Mouse (Mus musculus) liver, postnatal 0 days (tissue): ENCODE results near the gene Tmem86a. TPM values are rescaled to one million over a fixed set of nuclear protein-coding genes. Genes with fewer than 3 reads are reported as not detected.

Experiments used
- ATAC-seq: fragments of 200-750 bp; cut with Nextera tagmentation; 2 replicates; pipeline ENCODE4 v1.8.0; 2017; ENCODE audit warnings: mild to moderate bottlenecking, moderate library complexity
- DNase-seq: peaks from one replicate; pipeline ENCODE4 v3.0.0-alpha.2; 2016
- H3K27ac ChIP-seq: fragments of 300-500 bp; sonication (generic); 2 replicates; pipeline ENCODE4 v1.5.1; 2014; ENCODE audit warnings: antibody characterized with exemption, moderate library complexity, mild to moderate bottlenecking, low read depth
- H3K27me3 ChIP-seq: fragments of 300-500 bp; sonication (generic); 2 replicates; pipeline ENCODE4 v1.6.1; 2014; ENCODE audit warnings: low read length, control low read depth, mixed read lengths; ENCODE audit not compliant: insufficient read depth
- H3K36me3 ChIP-seq: fragments of 300-500 bp; sonication (generic); replicated peaks from 2 replicates; pipeline ENCODE4 v1.6.1; 2014; ENCODE audit warnings: mild to moderate bottlenecking, control low read depth, low read length, moderate library complexity, mixed read lengths; ENCODE audit not compliant: insufficient read depth
- H3K4me1 ChIP-seq: fragments of 300-500 bp; sonication (generic); 2 replicates; pipeline ENCODE4 v1.6.1; 2014; ENCODE audit warnings: antibody characterized with exemption, mild to moderate bottlenecking, control low read depth; ENCODE audit not compliant: insufficient read depth
- H3K4me2 ChIP-seq: fragments of 300-500 bp; sonication (generic); 2 replicates; pipeline ENCODE4 v1.6.1; 2014; ENCODE audit warnings: low read depth, mild to moderate bottlenecking, low read length, moderate library complexity, mixed read lengths
- H3K4me3 ChIP-seq: fragments of 300-500 bp; sonication (generic); 2 replicates; pipeline ENCODE4 v1.5.1; 2014; ENCODE audit warnings: low read depth, low read length
- H3K9ac ChIP-seq: fragments of 300-500 bp; sonication (generic); replicated peaks from 2 replicates; pipeline ENCODE4 v1.6.1; 2014; ENCODE audit warnings: mild to moderate bottlenecking, moderate library complexity
- H3K9me3 ChIP-seq: fragments of 300-500 bp; sonication (generic); 2 replicates; pipeline ENCODE4 v1.6.1; 2016; ENCODE audit warnings: mild to moderate bottlenecking, control low read depth, low read length, mixed read lengths
- CTCF ChIP-seq: sonication (generic); IDR thresholded peaks from 2 replicates; pipeline ENCODE4 v1.5.1; 2016; ENCODE audit warnings: antibody characterized with exemption, low read depth
- EP300 ChIP-seq: IDR thresholded peaks from 2 replicates; pipeline ENCODE4 v1.6.1; 2016; ENCODE audit warnings: antibody characterized with exemption, low read depth, mild to moderate bottlenecking
- WGBS: fragments of 180-500 bp; shearing (Covaris S2); extraction: QIAGEN DNeasy Blood & Tissue Kit; methylation state at CpG from one replicate; pipeline ENCODE4 v1.1.7; 2014; ENCODE audit not compliant: insufficient replicate concordance; 5-methylcytosine and 5-hydroxymethylcytosine counted together
- polyA plus RNA-seq: library from polyadenylated mRNA; unstranded; fragments of >200 nt; fragmentation: Nextera tagmentation; extraction: Ambion mirVana; gene quantifications from 2 replicates; pipeline ENCODE4 v1.2.1, GENCODE M21; 2015

Gene Tmem86a
- polyA plus RNA-seq, 1 experiment from 2014 or later, result 35.6 TPM

- H3K4me3 ChIP-seq, result no peak overlapping the region
- TF ChIP-seq EP300 (no peak), CTCF (no peak)
- 22% methylated on average over 3 of the region's 3 CpGs for WGBS
- H3K27ac ChIP-seq, result peak overlapping the region; percentile 97
- no peak for ATAC-seq
- H3K36me3 ChIP-seq, result peaks cover 5% of the 10 kb centered on the region
- DNase-seq, result peak; percentile 49
- H3K27me3 ChIP-seq, result no peaks in the 10 kb centered on the region
- H3K9ac ChIP-seq, result peak overlapping the region; percentile 32; the same call in 1 of the 2 replicates
- H3K4me2 ChIP-seq, result peak overlapping the region; percentile 90
- H3K4me1 ChIP-seq, result peaks cover 40% of the 10 kb centered on the region
- H3K9me3 ChIP-seq, result no peaks in the 10 kb centered on the region
These were observed 1.9 kb downstream of the Tmem86a start for GRCm38 (mm10) chr7:47052276-47052675.

GRCm38 (mm10) chr7:47053287-47053686, 2.9 kb downstream of the Tmem86a start:
- DNase-seq, result peak; percentile 45
- peaks cover 5% of the 10 kb centered on the region for H3K36me3 ChIP-seq
- H3K4me1 ChIP-seq, result peaks cover 40% of the 10 kb centered on the region
- no peaks in the 10 kb centered on the region for H3K27me3 ChIP-seq
- no peak for ATAC-seq
- no peak for TF ChIP-seq EP300
- no peak for TF ChIP-seq CTCF
- no peak overlapping the region for H3K27ac ChIP-seq
- H3K9me3 ChIP-seq, result no peaks in the 10 kb centered on the region
- H3K9ac ChIP-seq, result no peak overlapping the region
- no peak overlapping the region for H3K4me3 ChIP-seq
- peak overlapping the region; percentile 90; the same call in 1 of the 2 replicates for H3K4me2 ChIP-seq
- WGBS, result 80% methylated on average over 15 of the region's 15 CpGs

- H3K4me3 ChIP-seq, result no peak overlapping the region
- no peaks in the 10 kb centered on the region for H3K27me3 ChIP-seq
- WGBS, result 65% methylated on average over 2 of the region's 2 CpGs
- H3K36me3 ChIP-seq, result peaks cover 5% of the 10 kb centered on the region
- TF ChIP-seq CTCF (no peak), EP300 (no peak)
- H3K27ac ChIP-seq, result no peak overlapping the region
- H3K4me1 ChIP-seq, result peaks cover 46% of the 10 kb centered on the region
- H3K4me2 ChIP-seq, result no peak overlapping the region
- H3K9ac ChIP-seq, result no peak overlapping the region
- DNase-seq, result no peak
- no peak for ATAC-seq
- no peaks in the 10 kb centered on the region for H3K9me3 ChIP-seq
These were observed 4.3 kb downstream of the Tmem86a start for GRCm38 (mm10) chr7:47054666-47055065.

- DNase-seq (peak; percentile 26), ATAC-seq (peak; percentile 10; the same call in 1 of the 2 replicates)
- no peaks in the 10 kb centered on the region for H3K9me3 ChIP-seq
- TF ChIP-seq CTCF (no peak), EP300 (no peak)
- H3K27ac ChIP-seq, result no peak overlapping the region
- no peak overlapping the region for H3K4me3 ChIP-seq
- 27% methylated on average over 9 of the region's 9 CpGs for WGBS
- H3K36me3 ChIP-seq, result peaks cover 5% of the 10 kb centered on the region
- no peaks in the 10 kb centered on the region for H3K27me3 ChIP-seq
- H3K4me1 ChIP-seq, result peaks cover 38% of the 10 kb centered on the region
- no peak overlapping the region for H3K9ac ChIP-seq
- H3K4me2 ChIP-seq, result no peak overlapping the region; the same call in 1 of the 2 replicates
These were observed 5.3 kb downstream of the Tmem86a start for GRCm38 (mm10) chr7:47055744-47056143.

GRCm38 (mm10) chr7:47056273-47056672, 5.9 kb downstream of the Tmem86a start:
- H3K27ac ChIP-seq, result no peak overlapping the region
- H3K9me3 ChIP-seq, result no peaks in the 10 kb centered on the region
- H3K9ac ChIP-seq, result no peak overlapping the region
- no peaks in the 10 kb centered on the region for H3K27me3 ChIP-seq
- H3K4me3 ChIP-seq, result no peak overlapping the region
- DNase-seq (peak; percentile 33), ATAC-seq (no peak)
- no peak overlapping the region for H3K4me2 ChIP-seq
- WGBS, result 63% methylated on average over 4 of the region's 4 CpGs
- no peak for TF ChIP-seq EP300
- no peak for TF ChIP-seq CTCF
- H3K4me1 ChIP-seq, result peaks cover 33% of the 10 kb centered on the region
- H3K36me3 ChIP-seq, result peaks cover 5% of the 10 kb centered on the region

GRCm38 (mm10) chr7:47059339-47059738, 8.9 kb downstream of the Tmem86a start:
- WGBS, result 18% methylated on average over 7 of the region's 7 CpGs
- peaks cover 16% of the 10 kb centered on the region for H3K4me1 ChIP-seq
- H3K4me2 ChIP-seq, result no peak overlapping the region
- no peak overlapping the region for H3K4me3 ChIP-seq
- H3K27ac ChIP-seq, result no peak overlapping the region
- DNase-seq (no peak), ATAC-seq (0 out of 2 replicates have a peak, but pooled peaks have one; percentile 15)
- TF ChIP-seq EP300, result no peak
- no peak for TF ChIP-seq CTCF
- H3K9me3 ChIP-seq, result no peaks in the 10 kb centered on the region
- H3K36me3 ChIP-seq, result peaks cover 1% of the 10 kb centered on the region
- H3K9ac ChIP-seq, result no peak overlapping the region
- H3K27me3 ChIP-seq, result no peaks in the 10 kb centered on the region
